Mouse (Mus musculus) liver, embryonic 15.5 days (tissue): Measurements from ENCODE around the gene Uchl3. TPM values are rescaled to one million over a fixed set of nuclear protein-coding genes. Genes with fewer than 3 reads are reported as not detected.

Experiments used
- ATAC-seq: fragments of 200-750 bp; cut with Nextera tagmentation; 2 replicates; pipeline ENCODE4 v1.8.0; 2017; ENCODE audit warnings: moderate number of reproducible peaks, mild to moderate bottlenecking, moderate library complexity; ENCODE audit not compliant: insufficient read depth
- H3K27ac ChIP-seq: fragments of 300-500 bp; sonication (generic); replicated peaks from 2 replicates; pipeline ENCODE4 v1.5.1; 2015; ENCODE audit warnings: mild to moderate bottlenecking, inconsistent platforms
- H3K27me3 ChIP-seq: fragments of 300-500 bp; sonication (generic); 2 replicates; pipeline ENCODE4 v1.6.1; 2015; ENCODE audit warnings: mild to moderate bottlenecking, inconsistent platforms
- H3K36me3 ChIP-seq: fragments of 300-500 bp; sonication (generic); replicated peaks from 2 replicates; pipeline ENCODE4 v1.6.1; 2015; ENCODE audit warnings: moderate library complexity, mild to moderate bottlenecking, inconsistent platforms
- H3K4me1 ChIP-seq: fragments of 300-500 bp; sonication (generic); replicated peaks from 2 replicates; pipeline ENCODE4 v1.6.1; 2015; ENCODE audit warnings: inconsistent platforms
- H3K4me2 ChIP-seq: fragments of 300-500 bp; sonication (generic); 2 replicates; pipeline ENCODE4 v1.6.1; 2015; ENCODE audit warnings: moderate library complexity, mild to moderate bottlenecking, inconsistent platforms
- H3K4me3 ChIP-seq: fragments of 300-500 bp; sonication (generic); replicated peaks from 2 replicates; pipeline ENCODE4 v1.5.1; 2015; ENCODE audit warnings: mild to moderate bottlenecking, inconsistent platforms
- H3K9ac ChIP-seq: fragments of 300-500 bp; sonication (generic); 2 replicates; pipeline ENCODE4 v1.6.1; 2015; ENCODE audit warnings: moderate library complexity, mild to moderate bottlenecking, inconsistent platforms
- H3K9me3 ChIP-seq: fragments of 300-500 bp; sonication (generic); replicated peaks from 2 replicates; pipeline ENCODE4 v1.6.1; 2016; ENCODE audit warnings: inconsistent platforms
- WGBS: fragments of 180-500 bp; shearing (Covaris S2); methylation state at CpG from one replicate; pipeline ENCODE4 v1.1.7; 2015; ENCODE audit warnings: mixed read lengths; ENCODE audit not compliant: insufficient replicate concordance; 5-methylcytosine and 5-hydroxymethylcytosine counted together
- polyA plus RNA-seq: library from polyadenylated mRNA; unstranded; fragments of >200 nt; fragmentation: Nextera tagmentation; extraction: Ambion mirVana; gene quantifications from 2 replicates; pipeline ENCODE4 v1.2.1, GENCODE M21; 2015

Uchl3 gene
- polyA plus RNA-seq, result 44.7 and 51.5 TPM in 2 replicates

DNA sequence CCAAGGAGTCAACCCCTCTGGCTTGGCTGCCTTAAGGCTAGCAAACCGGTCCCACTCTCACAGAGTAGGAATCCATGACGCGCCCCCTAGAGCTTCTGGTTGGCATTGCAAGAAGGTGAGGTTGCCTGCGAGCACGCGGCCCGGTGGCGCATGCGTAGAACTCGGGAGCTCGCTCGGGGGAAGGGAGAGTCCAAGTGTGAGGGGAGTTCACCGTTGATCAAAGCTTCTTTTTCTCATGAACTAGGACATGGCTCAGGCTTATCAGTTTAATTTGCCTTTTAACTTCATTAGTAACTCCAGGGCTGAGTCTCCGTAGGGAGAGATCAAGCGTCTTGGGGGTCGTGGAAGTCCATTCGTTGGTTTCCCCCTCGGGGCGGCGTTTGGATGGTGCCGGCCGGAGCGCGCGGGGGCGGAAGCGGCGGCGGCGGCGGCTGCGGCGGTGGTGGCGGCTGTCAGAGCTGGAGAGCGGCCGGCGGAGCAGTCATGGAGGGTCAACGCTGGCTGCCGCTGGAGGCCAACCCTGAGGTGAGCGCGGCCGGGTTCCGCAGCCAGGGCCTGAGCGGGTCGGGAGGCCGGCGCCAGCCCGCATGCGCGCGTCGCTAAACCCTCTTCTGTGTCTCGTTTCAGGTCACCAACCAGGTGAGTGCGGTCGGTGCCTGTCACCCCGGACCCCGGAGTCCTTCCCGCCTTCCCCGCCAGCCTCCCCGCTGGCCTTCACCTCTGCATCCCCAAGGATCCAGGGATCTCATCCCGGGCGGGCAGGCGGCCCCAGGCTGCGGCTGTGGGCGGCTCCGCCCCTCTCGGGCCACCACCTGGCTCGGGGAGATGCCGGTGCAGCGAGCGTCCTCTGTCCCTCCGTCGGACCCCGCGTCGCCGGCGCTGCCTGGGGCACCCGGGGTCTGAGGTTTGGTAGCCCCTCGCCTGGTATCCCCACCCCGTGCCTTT, at the start of gene Uchl3:
Uchl3 (plus strand) TSS at position 387 of the 945 bp plus-strand sequence.
- no peaks in the 10 kb centered on the region for H3K9me3 ChIP-seq
- WGBS, result under 1% methylated on average over 78 of the region's 81 CpGs
- H3K4me1 ChIP-seq, result peaks cover 18% of the 10 kb centered on the region
- peak within 1 kb of the TSS; percentile 97 for H3K4me2 ChIP-seq
- ATAC-seq, result peak; percentile 90
- no peaks in the 10 kb centered on the region for H3K27me3 ChIP-seq
- peak within 1 kb of the TSS; percentile 53 for H3K27ac ChIP-seq
- peak within 1 kb of the TSS; percentile 91 for H3K4me3 ChIP-seq
- no peaks in the 10 kb centered on the region for H3K36me3 ChIP-seq
- H3K9ac ChIP-seq, result peak within 1 kb of the TSS; percentile 87

DNA sequence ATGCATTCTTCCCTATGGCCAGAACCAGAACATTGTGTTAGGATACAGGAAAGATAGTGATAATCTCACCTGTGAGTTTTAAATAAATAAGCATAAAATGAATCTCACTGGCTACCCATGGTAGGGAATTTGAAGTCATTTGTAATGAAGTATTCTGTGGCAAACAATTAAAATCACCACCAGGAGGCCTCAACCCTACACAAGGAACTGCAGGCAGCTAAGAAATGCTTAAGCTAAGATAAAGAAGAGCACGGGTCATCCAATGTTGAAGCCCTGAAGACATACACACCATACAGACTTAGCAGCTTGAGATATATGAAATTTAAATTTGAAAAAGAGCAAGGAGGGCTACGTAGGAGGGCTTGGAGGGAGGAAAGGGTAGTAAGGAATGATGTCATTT, 47.9 kb upstream of the Uchl3 start:
- H3K4me2 ChIP-seq, result no peak overlapping the region
- no peaks in the 10 kb centered on the region for H3K36me3 ChIP-seq
- peaks cover 29% of the 10 kb centered on the region for H3K27me3 ChIP-seq
- no peaks in the 10 kb centered on the region for H3K9me3 ChIP-seq
- H3K4me1 ChIP-seq, result peaks cover 8% of the 10 kb centered on the region; the same call in 1 of the 2 replicates
- H3K4me3 ChIP-seq, result no peak overlapping the region
- H3K9ac ChIP-seq, result no peak overlapping the region
- 36% methylated on average over 2 of the region's 2 CpGs for WGBS
- no peak for ATAC-seq
- H3K27ac ChIP-seq, result no peak overlapping the region

DNA sequence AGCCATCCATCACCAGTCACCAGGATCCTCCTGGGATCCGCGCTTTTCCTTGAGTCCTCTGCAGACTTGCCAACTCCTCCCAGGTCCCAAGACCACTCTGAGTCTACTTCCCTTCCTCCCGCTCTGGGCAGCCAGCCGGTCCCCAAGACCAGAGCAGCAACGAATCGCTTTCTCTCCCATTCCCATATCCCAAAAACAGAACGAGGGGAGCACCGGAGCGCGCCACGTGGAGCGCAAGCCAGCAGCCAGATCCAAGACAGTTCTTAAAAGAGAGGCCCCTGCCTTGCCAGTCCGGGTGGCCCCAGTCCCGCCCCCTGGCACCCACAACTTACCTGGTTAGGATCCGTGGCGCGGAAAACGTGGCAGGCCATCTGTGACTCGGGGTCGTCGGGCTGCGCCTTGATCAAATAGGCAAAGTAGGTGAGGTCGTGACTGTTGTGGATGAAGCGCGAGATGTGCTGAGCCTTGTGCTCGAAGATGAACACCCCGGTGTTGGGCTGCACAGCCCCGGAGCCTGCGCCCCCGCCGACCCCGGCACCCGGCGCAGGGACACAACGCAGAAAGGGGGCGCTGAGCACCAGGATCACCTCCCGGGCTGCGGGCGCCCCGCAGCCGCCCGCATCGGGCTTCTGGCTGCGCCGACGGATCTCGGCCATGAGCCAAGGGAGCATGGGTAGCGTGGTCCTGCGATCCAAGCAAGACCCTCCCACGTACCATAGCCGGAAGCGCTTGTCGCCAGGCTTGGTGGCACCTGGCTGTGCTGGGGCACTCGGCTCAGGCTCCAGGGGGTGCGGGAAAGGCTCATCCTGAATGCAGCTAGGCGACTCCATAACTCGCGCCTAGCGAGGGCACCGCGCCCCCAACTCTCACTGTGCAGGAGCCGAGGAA, 45.9 kb upstream of the Uchl3 start:
- Histone ChIP-seq H3K9ac (0 out of 2 replicates have a peak overlapping the region, but pooled peaks have one; percentile 12), H3K4me2 (peak overlapping the region; percentile 72), H3K9me3 (no peaks in the 10 kb centered on the region), H3K4me1 (peaks cover 8% of the 10 kb centered on the region; the same call in 1 of the 2 replicates), H3K36me3 (no peaks in the 10 kb centered on the region), H3K27ac (no peak overlapping the region), H3K4me3 (peak overlapping the region; percentile 57), H3K27me3 (peaks cover 29% of the 10 kb centered on the region)
- ATAC-seq, result peak; percentile 32; the same call in 1 of the 2 replicates
- WGBS, result under 1% methylated on average over 62 of the region's 62 CpGs

DNA sequence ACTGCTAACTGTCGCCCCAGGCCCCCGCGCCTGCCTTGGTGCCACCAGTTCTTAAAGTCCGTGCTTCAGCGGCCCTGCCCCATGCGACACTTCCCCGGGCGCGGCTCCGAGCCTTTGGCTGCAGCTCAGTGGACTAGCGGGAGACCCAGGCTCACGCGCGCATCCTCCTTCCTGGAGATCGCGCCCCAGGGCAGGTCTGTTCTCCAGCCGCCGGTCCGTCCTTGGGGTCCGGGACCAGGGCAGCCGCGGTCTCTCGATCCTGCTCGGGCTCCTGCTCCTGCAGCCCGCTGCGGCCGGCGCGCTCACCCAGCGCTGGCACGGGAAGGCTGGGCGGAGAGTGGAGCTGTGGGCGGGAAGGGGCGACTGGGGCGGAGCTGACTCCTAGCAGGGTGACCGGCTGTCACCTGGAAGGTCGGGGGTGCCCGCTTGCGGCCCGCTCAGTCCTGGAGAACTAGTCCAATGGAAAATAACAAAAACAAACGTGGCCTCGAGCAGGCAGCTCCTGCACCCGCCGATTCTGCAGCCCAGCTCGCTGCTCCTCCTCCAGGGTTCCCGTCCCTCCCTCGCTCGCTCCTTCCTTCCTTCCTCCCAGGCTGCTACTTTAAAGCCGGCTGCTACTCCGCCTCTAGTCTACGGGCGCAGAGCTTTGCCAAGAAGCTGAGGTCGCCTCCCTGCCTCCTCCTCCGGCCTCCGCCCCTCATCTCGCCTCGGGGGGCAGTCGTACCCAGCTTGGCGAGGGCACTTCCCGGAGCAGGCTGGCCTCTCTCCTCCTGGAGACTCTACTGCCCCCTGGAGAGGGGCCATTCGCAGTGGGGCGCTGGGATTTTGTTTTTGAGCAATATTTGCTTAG, 45.0 kb upstream of the Uchl3 start, which contains the start of gene Tbc1d4:
Tbc1d4 (minus strand) TSS at position 673 of the 850 bp plus-strand sequence.
- H3K9ac ChIP-seq, result 0 out of 2 replicates have a peak within 1 kb of the TSS, but pooled peaks have one; percentile 12
- peaks cover 8% of the 10 kb centered on the region; the same call in 1 of the 2 replicates for H3K4me1 ChIP-seq
- H3K27ac ChIP-seq, result no peak within 1 kb of the TSS
- H3K4me3 ChIP-seq, result peak within 1 kb of the TSS; percentile 57
- H3K36me3 ChIP-seq, result no peaks in the 10 kb centered on the region
- peaks cover 29% of the 10 kb centered on the region for H3K27me3 ChIP-seq
- under 1% methylated on average over 62 of the region's 62 CpGs for WGBS
- ATAC-seq, result peak; percentile 81
- H3K9me3 ChIP-seq, result no peaks in the 10 kb centered on the region
- peak within 1 kb of the TSS; percentile 72 for H3K4me2 ChIP-seq

DNA sequence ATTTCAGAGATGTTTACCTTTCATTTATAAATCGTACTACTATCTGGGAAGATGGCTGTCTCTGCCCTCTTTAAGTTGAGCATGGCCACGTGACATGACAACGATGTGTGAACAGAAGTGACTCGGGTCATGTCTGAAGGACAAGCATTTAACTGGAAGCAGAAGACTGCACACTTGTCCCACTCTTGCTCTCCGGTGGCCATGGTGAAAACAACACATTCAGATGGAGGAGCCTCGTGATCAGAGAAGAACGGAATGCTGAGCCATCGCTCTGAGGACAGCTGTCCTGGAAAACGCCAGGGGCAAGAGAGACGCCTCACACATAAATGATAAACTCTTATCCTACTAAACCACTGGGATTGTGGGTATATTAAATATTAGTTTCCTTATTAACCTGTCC, 43.1 kb upstream of the Uchl3 start:
- Histone ChIP-seq H3K9me3 (no peaks in the 10 kb centered on the region), H3K4me3 (no peak overlapping the region), H3K4me2 (no peak overlapping the region), H3K4me1 (peaks cover 8% of the 10 kb centered on the region; the same call in 1 of the 2 replicates), H3K27me3 (peaks cover 29% of the 10 kb centered on the region), H3K9ac (no peak overlapping the region), H3K36me3 (no peaks in the 10 kb centered on the region), H3K27ac (no peak overlapping the region)
- WGBS, result 68% methylated on average over 10 of the region's 10 CpGs
- no peak for ATAC-seq

DNA sequence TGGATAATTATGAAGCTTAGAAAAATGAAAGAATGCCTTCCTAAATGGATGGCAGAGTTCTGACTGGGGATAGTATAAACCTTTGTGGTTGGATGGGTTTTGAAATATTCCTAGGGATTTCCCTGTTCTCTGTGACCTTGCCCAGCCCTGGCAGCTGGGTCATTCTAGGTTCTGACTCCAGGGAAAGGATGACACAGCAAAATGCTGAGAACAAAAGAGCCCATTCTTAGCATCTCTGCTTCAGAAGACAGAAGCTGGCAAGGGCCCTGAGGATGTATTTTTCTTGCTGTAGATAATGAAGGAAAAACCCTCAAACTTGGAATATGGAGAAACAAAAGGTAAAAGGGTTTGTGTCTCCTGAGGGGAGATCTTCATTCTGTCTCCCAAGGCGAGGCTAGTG, 40.6 kb upstream of the Uchl3 start:
- 47% methylated on average over 1 of the region's 1 CpGs for WGBS
- H3K4me2 ChIP-seq, result no peak overlapping the region
- H3K36me3 ChIP-seq, result no peaks in the 10 kb centered on the region
- no peaks in the 10 kb centered on the region for H3K9me3 ChIP-seq
- H3K27me3 ChIP-seq, result peaks cover 14% of the 10 kb centered on the region
- no peak overlapping the region for H3K4me3 ChIP-seq
- 0 out of 2 replicates have a peak, but pooled peaks cover 3% of the 10 kb centered on the region for H3K4me1 ChIP-seq
- no peak for ATAC-seq
- H3K9ac ChIP-seq, result no peak overlapping the region
- H3K27ac ChIP-seq, result no peak overlapping the region

DNA sequence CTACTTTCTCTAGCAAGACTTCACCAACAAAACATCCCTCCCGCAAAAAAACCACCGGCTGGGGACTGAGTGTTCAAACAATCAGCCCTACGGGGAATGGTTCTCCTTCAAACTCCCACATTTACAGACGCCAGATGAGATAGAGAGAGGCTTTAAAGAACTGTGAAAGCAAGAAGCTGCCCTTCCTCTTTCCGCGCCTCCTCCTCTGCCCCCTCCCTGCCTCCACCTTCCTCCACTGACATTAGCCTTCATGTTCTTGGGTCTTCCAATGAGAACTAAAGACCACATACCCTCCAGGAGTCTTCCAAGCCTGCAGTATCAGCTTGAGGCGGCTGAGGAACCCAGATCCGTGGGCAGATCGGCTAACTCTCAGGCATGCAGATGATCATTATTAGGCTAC, 37.6 kb upstream of the Uchl3 start:
- no peak overlapping the region for H3K4me3 ChIP-seq
- no peaks in the 10 kb centered on the region for H3K9me3 ChIP-seq
- H3K36me3 ChIP-seq, result no peaks in the 10 kb centered on the region
- no peak overlapping the region for H3K4me2 ChIP-seq
- 28% methylated on average over 9 of the region's 9 CpGs for WGBS
- H3K27ac ChIP-seq, result no peak overlapping the region
- no peaks in the 10 kb centered on the region; the same call in 1 of the 2 replicates for H3K27me3 ChIP-seq
- H3K4me1 ChIP-seq, result no peaks in the 10 kb centered on the region
- no peak overlapping the region for H3K9ac ChIP-seq
- ATAC-seq, result no peak

DNA sequence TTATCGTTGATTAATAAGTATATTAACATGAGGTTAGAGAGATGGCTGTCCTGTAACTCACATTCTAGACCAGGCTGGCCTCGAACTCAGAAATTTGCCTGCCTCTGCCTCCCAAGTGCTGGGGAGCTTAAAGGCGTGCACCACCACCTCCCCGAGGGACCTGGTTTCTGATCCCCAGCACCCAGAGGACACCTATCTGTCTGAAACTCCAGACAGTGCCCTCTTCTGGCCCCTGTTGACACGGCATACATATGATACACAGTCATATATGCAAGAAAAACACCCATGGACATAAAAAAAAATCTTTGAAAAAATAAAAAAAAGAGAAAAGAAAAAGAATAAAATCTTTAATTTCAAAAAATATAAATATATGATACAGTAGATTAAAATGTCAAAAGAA, 36.1 kb upstream of the Uchl3 start:
- no peaks in the 10 kb centered on the region; the same call in 1 of the 2 replicates for H3K27me3 ChIP-seq
- H3K4me3 ChIP-seq, result no peak overlapping the region
- H3K4me1 ChIP-seq, result no peaks in the 10 kb centered on the region
- H3K9me3 ChIP-seq, result no peaks in the 10 kb centered on the region
- H3K36me3 ChIP-seq, result no peaks in the 10 kb centered on the region
- H3K27ac ChIP-seq, result no peak overlapping the region
- H3K4me2 ChIP-seq, result no peak overlapping the region
- WGBS, result 64% methylated on average over 5 of the region's 5 CpGs
- H3K9ac ChIP-seq, result no peak overlapping the region
- ATAC-seq, result no peak

DNA sequence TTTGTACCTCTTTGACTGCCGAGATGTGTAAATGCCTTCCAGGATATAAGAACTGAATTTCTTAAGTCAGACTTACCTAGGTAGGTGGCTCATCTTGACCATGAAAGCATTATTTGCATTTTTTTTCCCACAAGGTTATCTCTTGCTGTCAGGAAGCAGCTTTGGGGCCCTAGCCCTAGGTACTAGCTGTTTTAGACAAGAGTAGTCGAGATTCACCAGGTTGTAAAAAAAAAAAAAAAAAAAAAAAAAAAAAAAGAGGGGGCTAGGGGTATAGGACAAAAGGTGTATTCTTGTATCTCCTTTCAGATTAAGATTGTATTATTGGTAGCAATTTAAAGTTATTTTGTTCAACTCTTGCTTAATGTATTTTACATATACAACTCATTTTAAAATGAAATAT, 23.2 kb upstream of the Uchl3 start:
- H3K9me3 ChIP-seq, result no peaks in the 10 kb centered on the region
- no peak overlapping the region for H3K27ac ChIP-seq
- no peaks in the 10 kb centered on the region for H3K27me3 ChIP-seq
- H3K36me3 ChIP-seq, result peaks cover 11% of the 10 kb centered on the region; the same call in 1 of the 2 replicates
- H3K4me2 ChIP-seq, result no peak overlapping the region
- whole genome bisulfite sequencing, result 62% methylated on average over 2 of the region's 2 CpGs
- ATAC-seq, result no peak
- no peak overlapping the region for H3K9ac ChIP-seq
- no peak overlapping the region for H3K4me3 ChIP-seq
- no peaks in the 10 kb centered on the region for H3K4me1 ChIP-seq

DNA sequence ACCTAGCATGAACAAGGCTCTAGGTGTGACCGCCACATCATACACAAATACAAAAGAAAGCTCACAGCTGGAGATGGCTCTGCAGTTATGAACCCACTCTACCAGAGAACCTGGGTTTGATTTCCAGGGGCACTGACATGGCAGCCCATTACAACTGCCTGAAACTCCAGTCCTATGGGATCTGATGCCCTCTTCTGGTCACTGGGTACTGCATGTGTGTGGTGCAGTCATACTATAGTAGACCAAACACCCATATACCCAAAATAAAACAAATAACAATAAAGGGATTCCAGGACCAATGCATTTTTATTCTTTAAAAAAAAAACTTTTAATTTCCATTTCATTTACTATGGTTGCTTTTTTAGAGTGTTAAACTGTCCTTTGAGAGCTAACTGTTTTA, 18.0 kb upstream of the Uchl3 start:
- ATAC-seq, result no peak
- Histone ChIP-seq H3K4me2 (no peak overlapping the region), H3K27me3 (no peaks in the 10 kb centered on the region), H3K4me1 (peaks cover 17% of the 10 kb centered on the region), H3K4me3 (no peak overlapping the region), H3K9me3 (no peaks in the 10 kb centered on the region), H3K36me3 (peaks cover 11% of the 10 kb centered on the region; the same call in 1 of the 2 replicates), H3K27ac (no peak overlapping the region), H3K9ac (no peak overlapping the region)
- 79% methylated on average over 1 of the region's 1 CpGs for WGBS
